Mouse (Mus musculus): ENCODE results near the gene Parva. TPM values are rescaled to one million over a fixed set of nuclear protein-coding genes. Genes with fewer than 3 reads are reported as not detected.

The Parva gene
- polyA plus RNA-seq, 1 experiment from 2014 or later: 132 TPM

DNA sequence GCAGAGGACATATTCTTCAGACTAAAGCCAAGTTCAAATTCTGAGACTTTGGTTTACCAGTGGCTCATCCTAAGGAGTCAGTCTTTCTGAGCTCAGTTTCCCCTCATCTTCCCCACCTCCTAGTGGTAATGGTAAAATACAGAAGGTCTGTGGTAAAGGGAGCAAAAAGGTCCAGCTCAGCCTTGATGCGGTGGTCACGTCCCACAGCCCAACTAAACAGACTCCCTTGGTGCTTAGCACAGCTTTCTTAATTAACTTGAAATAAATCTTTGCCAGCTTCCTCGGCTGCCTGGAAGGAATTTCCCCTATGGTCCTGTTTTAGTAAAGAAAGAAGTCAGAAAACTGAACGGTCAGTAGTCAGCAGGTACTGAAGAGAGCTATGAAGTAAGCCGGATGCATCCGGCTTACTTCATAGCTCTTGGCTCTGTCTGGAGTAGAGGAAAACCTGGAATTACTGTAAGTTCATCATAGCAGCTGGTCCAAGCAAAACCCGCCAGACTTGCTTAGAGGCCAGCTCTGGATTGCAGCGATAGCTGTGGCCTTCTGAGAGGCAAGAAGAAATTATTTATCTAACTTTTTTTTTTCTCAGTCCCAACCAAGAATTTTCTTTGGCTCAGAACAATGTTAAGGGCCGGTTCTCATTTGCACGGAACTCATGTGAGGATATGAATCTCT lies 176.3 kb downstream of the Parva start:
- Histone ChIP-seq H3K36me3 (ENCODE audit: control insufficient read depth, insufficient read depth, low read length) (no peaks in the 10 kb centered on the region), H3K9ac (ENCODE audit: low read length) (no peak overlapping the region), H3K4me1 (ENCODE audit: control insufficient read depth, insufficient read depth, low read length) (peaks cover 12% of the 10 kb centered on the region; the same call in 1 of the 2 replicates), H3K9me3 (replicated peaks; ENCODE audit: control insufficient read depth, low read length) (no peaks in the 10 kb centered on the region), H3K4me3 (replicated peaks; ENCODE audit: low read length) (no peak overlapping the region), H3K4me2 (ENCODE audit: low read depth, low read length) (no peak overlapping the region), H3K27ac (ENCODE audit: low read length) (peak overlapping the region; percentile 48), H3K27me3 (ENCODE audit: control insufficient read depth, insufficient read depth, low read length) (no peaks in the 10 kb centered on the region)
- 40% methylated on average over 10 of the region's 10 CpGs for WGBS
- ATAC-seq (ENCODE audit: insufficient read depth, low FRiP score): peak; percentile 74; the same call in 1 of the 2 replicates

DNA sequence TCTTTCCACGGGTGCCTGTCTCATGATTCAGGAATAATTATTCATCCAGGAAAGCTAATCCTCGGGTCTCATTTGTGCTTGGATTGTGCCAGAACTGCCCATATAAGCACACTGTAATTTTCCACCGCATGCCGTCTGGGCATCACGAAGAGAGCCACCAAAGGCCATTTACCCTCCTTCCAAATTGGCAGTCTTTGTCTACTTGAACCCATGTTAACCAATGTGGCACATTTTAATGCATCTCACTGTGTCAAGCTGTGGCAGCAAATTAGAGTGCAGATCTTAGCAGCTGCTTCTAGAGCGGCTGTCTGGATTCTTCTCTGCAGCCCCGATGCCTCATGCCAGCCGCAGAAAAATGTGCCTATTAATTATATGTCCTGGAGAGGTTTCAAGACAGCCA lies 176.9 kb downstream of the Parva start:
- peaks cover 12% of the 10 kb centered on the region; the same call in 1 of the 2 replicates for H3K4me1 ChIP-seq (ENCODE audit: control insufficient read depth, insufficient read depth, low read length)
- 0 out of 2 replicates have a peak, but pooled peaks have one; percentile 3 for ATAC-seq (ENCODE audit: insufficient read depth, low FRiP score)
- no peaks in the 10 kb centered on the region for H3K36me3 ChIP-seq (ENCODE audit: control insufficient read depth, insufficient read depth, low read length)
- no peaks in the 10 kb centered on the region for H3K27me3 ChIP-seq (ENCODE audit: control insufficient read depth, insufficient read depth, low read length)
- no peak overlapping the region for H3K4me2 ChIP-seq (ENCODE audit: low read depth, low read length)
- H3K9me3 ChIP-seq (replicated peaks; ENCODE audit: control insufficient read depth, low read length): no peaks in the 10 kb centered on the region
- H3K27ac ChIP-seq (ENCODE audit: low read length): peak overlapping the region; percentile 48; the same call in 1 of the 2 replicates
- no peak overlapping the region for H3K4me3 ChIP-seq (replicated peaks; ENCODE audit: low read length)
- H3K9ac ChIP-seq (ENCODE audit: low read length): no peak overlapping the region
- WGBS: 53% methylated on average over 8 of the region's 8 CpGs

DNA sequence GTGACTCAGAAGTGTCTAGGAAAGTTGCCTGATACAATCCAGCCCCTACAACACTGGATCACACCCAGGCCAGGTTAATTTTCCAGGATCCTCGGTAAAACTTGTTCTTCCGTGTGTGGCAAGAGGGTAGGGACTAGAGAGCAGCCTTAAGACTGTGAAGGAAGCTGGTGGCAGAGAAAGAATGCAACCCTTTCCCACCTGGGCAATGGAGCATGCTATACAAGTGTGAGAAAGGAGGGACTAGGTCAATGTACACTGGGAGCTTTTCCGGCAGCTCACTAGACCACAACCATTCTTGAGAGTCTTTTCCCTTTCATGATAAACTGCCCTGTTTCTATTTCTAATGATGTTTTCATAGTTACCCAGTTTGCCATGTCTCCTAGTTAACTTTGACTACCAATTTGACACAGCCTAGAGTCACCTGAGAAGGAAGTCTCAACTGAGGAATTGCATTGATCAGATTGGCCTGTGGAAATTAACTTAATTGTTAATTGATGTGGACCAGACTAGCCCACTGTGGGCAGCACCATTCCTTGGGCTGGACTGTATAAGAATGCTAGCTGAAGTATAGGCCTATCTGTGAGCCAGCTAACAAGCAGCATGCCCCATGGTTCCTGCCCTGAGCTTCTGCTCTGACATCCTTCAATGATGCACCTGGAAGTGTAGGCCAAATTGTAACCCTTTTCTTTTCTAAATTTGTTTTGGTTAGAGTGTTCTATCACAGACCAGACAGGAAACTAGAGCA lies 186.9 kb downstream of the Parva start:
- H3K9ac ChIP-seq (ENCODE audit: low read length): no peak overlapping the region
- no peaks in the 10 kb centered on the region for H3K27me3 ChIP-seq (ENCODE audit: control insufficient read depth, insufficient read depth, low read length)
- H3K4me3 ChIP-seq (replicated peaks; ENCODE audit: low read length): no peak overlapping the region
- H3K27ac ChIP-seq (ENCODE audit: low read length): no peak overlapping the region
- no peaks in the 10 kb centered on the region for H3K9me3 ChIP-seq (replicated peaks; ENCODE audit: control insufficient read depth, low read length)
- 86% methylated on average over 3 of the region's 3 CpGs for WGBS
- H3K4me2 ChIP-seq (ENCODE audit: low read depth, low read length): no peak overlapping the region
- no peaks in the 10 kb centered on the region for H3K36me3 ChIP-seq (ENCODE audit: control insufficient read depth, insufficient read depth, low read length)
- H3K4me1 ChIP-seq (ENCODE audit: control insufficient read depth, insufficient read depth, low read length): no peaks in the 10 kb centered on the region
- no peak for ATAC-seq (ENCODE audit: insufficient read depth, low FRiP score)

DNA sequence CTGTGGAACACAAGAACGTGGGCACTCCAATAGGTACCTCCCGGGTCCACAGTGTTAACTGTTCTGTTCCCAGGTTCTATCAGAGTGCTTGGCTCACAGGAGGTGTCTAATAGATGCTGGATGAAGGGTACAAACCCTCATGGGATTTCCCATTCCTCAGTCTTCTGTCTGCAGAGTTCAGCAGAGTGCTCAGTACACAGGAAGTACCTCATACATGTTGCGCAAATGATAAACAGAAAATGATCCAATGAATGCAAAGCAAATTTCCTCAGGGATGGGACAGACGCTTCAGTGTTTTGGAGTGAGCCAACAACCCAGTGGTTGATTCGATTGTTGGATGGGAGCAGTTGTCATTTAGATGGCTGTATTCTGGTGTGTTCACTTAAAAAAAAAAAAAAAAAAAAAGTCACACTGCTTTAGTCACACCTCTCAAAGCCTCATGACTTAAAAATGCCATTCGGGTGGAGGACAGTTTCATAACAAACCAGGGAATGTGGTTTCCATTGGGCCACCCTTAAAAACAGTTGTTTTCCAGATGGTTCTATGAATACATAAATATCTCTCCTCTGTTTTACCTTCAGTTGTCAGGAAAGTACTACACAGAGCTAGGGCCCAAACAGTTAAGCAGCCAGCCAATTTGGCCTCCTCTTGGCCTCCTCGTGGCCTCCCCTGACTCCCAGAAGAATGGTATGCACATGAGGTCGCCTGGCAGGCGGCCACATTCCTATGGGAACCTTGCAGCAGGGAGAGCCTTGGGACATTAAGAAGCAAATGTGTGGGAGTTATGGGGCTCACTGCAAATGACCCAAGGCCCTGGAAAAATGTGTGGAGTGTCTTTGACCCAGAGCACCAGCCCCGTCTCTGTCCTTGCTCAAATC lies 187.7 kb downstream of the Parva start:
- 56% methylated on average over 10 of the region's 10 CpGs for WGBS

DNA sequence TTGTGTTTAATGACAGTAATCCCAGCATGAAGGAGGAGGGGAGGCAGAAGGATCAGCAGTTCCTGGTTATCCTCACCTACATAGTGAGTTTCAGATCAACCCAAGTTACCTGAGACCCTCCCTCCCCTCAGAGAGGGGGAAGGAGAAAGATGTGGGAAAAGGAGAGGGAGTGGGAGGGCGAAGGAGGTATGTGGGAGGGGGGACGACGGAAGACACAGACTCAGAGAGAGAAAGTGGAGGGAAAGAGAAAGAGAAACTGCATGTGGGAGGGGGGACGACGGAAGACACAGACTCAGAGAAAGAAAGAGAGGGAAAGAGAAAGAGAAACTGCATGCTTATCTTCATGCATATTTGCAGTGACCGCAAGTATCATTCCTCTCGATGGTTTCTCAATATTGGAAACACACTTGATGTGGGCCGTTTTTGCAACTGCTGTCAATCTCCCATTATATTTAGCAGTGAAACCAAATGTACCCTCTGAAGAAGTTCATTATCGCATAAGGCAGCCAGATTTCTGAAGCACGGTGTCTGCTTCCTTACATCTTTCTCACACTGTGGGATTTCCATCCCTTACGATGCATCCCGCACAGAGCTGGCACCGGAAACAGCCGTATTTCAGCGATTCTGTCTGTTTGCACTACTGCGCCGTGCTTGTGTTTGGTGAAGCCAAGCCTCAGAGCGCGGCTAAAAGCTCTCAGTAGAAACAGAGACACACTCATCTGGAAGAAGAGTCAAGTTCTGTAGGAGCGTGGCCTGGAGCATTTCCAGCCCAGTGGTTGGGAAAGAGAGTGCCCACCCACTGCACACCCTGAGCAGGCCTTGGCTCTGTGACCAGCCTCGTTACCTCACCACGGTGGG lies 193.2 kb downstream of the Parva start:
- no peaks in the 10 kb centered on the region for H3K4me1 ChIP-seq (ENCODE audit: control insufficient read depth, insufficient read depth, low read length)
- no peak overlapping the region for H3K27ac ChIP-seq (ENCODE audit: low read length)
- no peak overlapping the region for H3K9ac ChIP-seq (ENCODE audit: low read length)
- no peak overlapping the region for H3K4me3 ChIP-seq (replicated peaks; ENCODE audit: low read length)
- no peaks in the 10 kb centered on the region for H3K27me3 ChIP-seq (ENCODE audit: control insufficient read depth, insufficient read depth, low read length)
- peak overlapping the region; percentile 11 for H3K4me2 ChIP-seq (ENCODE audit: low read depth, low read length)
- H3K36me3 ChIP-seq (ENCODE audit: control insufficient read depth, insufficient read depth, low read length): no peaks in the 10 kb centered on the region
- H3K9me3 ChIP-seq (replicated peaks; ENCODE audit: control insufficient read depth, low read length): no peaks in the 10 kb centered on the region
- WGBS: 63% methylated on average over 22 of the region's 22 CpGs
- ATAC-seq (ENCODE audit: insufficient read depth, low FRiP score): no peak

More for the DNA sequence above, 187.7 kb downstream of the Parva start:
- Histone ChIP-seq H3K4me3 (replicated peaks; ENCODE audit: low read length) (no peak overlapping the region), H3K4me2 (ENCODE audit: low read depth, low read length) (no peak overlapping the region), H3K27ac (ENCODE audit: low read length) (no peak overlapping the region), H3K4me1 (ENCODE audit: control insufficient read depth, insufficient read depth, low read length) (no peaks in the 10 kb centered on the region), H3K9me3 (replicated peaks; ENCODE audit: control insufficient read depth, low read length) (no peaks in the 10 kb centered on the region), H3K36me3 (ENCODE audit: control insufficient read depth, insufficient read depth, low read length) (no peaks in the 10 kb centered on the region), H3K27me3 (ENCODE audit: control insufficient read depth, insufficient read depth, low read length) (no peaks in the 10 kb centered on the region), H3K9ac (ENCODE audit: low read length) (no peak overlapping the region)
- peak; percentile 64 for ATAC-seq (ENCODE audit: insufficient read depth, low FRiP score)

DNA sequence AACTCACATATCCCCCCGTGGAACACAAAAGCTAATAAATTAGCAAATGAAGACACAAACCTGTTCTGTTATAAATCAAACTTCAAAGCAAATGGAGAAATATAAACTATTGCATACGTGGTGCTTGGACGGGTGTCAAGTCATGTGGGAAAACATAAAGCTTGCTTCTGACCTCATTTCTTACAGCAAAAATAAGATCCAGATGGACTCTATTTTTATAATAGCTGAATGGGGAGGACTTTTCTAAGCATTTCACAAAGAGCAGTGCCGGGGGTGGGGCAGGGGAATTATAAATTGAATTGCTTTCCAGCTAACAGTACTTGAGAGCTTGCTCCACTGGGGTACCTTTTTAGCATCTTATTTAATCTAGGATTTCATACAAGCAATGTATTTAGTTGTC lies 200.2 kb downstream of the Parva start:
- no peak overlapping the region for H3K4me3 ChIP-seq (replicated peaks; ENCODE audit: low read length)
- H3K4me1 ChIP-seq (ENCODE audit: control insufficient read depth, insufficient read depth, low read length): peaks cover 7% of the 10 kb centered on the region; the same call in 1 of the 2 replicates
- no peak overlapping the region for H3K9ac ChIP-seq (ENCODE audit: low read length)
- 0 out of 2 replicates have a peak overlapping the region, but pooled peaks have one; percentile 3 for H3K27ac ChIP-seq (ENCODE audit: low read length)
- no peaks in the 10 kb centered on the region for H3K36me3 ChIP-seq (ENCODE audit: control insufficient read depth, insufficient read depth, low read length)
- no peak overlapping the region for H3K4me2 ChIP-seq (ENCODE audit: low read depth, low read length)
- H3K27me3 ChIP-seq (ENCODE audit: control insufficient read depth, insufficient read depth, low read length): no peaks in the 10 kb centered on the region
- no peaks in the 10 kb centered on the region for H3K9me3 ChIP-seq (replicated peaks; ENCODE audit: control insufficient read depth, low read length)
- WGBS: 35% methylated on average over 4 of the region's 4 CpGs
- ATAC-seq (ENCODE audit: insufficient read depth, low FRiP score): 0 out of 2 replicates have a peak, but pooled peaks have one; percentile 29

DNA sequence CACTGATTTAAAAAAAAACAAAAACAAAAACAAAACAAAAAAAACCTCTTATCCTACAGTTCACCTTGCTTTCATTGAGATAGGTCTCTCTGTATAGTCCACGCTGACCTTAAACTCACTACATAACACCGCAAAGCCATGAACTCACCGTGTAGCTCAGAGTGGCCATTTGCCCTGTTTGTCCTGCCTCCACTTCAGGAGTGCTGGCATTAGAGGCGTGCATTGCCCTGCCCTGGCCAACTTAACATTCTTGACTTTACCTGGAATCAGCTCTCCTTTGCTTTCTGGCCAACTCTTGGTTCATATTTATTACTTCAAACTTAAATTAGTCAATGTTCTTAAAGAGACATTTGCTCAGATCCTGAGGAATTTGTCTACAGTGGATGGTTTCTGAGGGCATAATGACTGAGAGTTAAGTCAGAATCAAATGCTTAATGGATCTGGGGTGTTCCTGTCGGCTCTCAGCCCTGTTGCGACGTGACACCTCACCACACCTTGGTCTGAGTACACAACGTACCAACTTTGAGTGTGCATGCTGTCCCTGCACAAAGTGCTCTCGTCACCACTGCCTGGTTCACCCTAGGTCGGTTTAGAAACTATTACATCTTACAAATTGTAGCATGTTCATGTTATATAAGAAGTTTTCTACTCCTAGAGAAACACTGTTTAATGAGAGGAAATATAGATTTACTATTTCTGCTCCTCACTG lies 207.4 kb downstream of the Parva start:
- Histone ChIP-seq H3K9ac (ENCODE audit: low read length) (no peak overlapping the region), H3K4me3 (replicated peaks; ENCODE audit: low read length) (no peak overlapping the region), H3K9me3 (replicated peaks; ENCODE audit: control insufficient read depth, low read length) (no peaks in the 10 kb centered on the region; the same call in 1 of the 2 replicates), H3K36me3 (ENCODE audit: control insufficient read depth, insufficient read depth, low read length) (no peaks in the 10 kb centered on the region), H3K4me2 (ENCODE audit: low read depth, low read length) (no peak overlapping the region), H3K27ac (ENCODE audit: low read length) (no peak overlapping the region), H3K27me3 (ENCODE audit: control insufficient read depth, insufficient read depth, low read length) (no peaks in the 10 kb centered on the region), H3K4me1 (ENCODE audit: control insufficient read depth, insufficient read depth, low read length) (no peaks in the 10 kb centered on the region)
- no peak for ATAC-seq (ENCODE audit: insufficient read depth, low FRiP score)
- 76% methylated on average over 10 of the region's 10 CpGs for WGBS

DNA sequence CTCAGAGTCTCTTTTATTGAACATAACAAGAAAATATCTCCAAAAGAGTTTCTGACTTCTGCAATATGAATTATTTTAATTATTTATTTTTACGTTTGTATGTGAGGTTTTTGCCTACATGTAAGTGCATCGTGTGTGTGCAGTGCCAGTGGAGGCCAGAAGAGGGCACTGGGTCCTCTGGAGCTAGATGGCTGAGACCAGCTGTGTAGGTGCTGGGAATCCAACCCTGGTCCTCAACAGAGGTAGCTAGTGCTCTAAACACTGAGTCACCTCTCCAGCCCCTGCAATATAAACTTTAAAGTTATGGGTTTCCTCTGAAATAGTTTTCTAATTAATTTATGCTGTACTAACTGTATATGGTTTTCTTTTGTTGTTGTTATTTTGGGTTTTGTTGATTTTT lies 208.6 kb downstream of the Parva start:
- no peaks in the 10 kb centered on the region; the same call in 1 of the 2 replicates for H3K9me3 ChIP-seq (replicated peaks; ENCODE audit: control insufficient read depth, low read length)
- no peak overlapping the region for H3K4me3 ChIP-seq (replicated peaks; ENCODE audit: low read length)
- no peaks in the 10 kb centered on the region for H3K27me3 ChIP-seq (ENCODE audit: control insufficient read depth, insufficient read depth, low read length)
- H3K27ac ChIP-seq (ENCODE audit: low read length): no peak overlapping the region
- 91% methylated on average over 2 of the region's 2 CpGs for WGBS
- ATAC-seq (ENCODE audit: insufficient read depth, low FRiP score): no peak
- H3K9ac ChIP-seq (ENCODE audit: low read length): no peak overlapping the region
- no peaks in the 10 kb centered on the region for H3K36me3 ChIP-seq (ENCODE audit: control insufficient read depth, insufficient read depth, low read length)
- no peak overlapping the region for H3K4me2 ChIP-seq (ENCODE audit: low read depth, low read length)
- no peaks in the 10 kb centered on the region for H3K4me1 ChIP-seq (ENCODE audit: control insufficient read depth, insufficient read depth, low read length)
